Comparison of ENCODE assay signal across 26 mouse cellular contexts in genomic region chr19:15510395-15510794, GRCm38 (mm10).
DNase-seq lines count a peak whose midpoint lies in the region; ATAC-seq and TF ChIP-seq lines count a peak whose summit lies in the region.
"Had no signal": no experiment of that assay in that cellular context is flagged by ENCODE, and none has a peak within 500 bp of the region (broad histone marks: within the 10 kb centered on the region; RNA-seq: fewer than 3 reads in every experiment).

No protein-coding gene starts in this region.

- peak; percentile 75 for ATAC-seq in frontal cortex, adult (ENCODE audit: low TSS enrichment)
- ATAC-seq: activated CD4-positive, CD25-positive, alpha-beta regulatory T cell, adult 4 months; CD4-positive, CD25-positive, alpha-beta regulatory T cell, adult 4 months; forebrain, embryonic 14.5 days; forebrain, embryonic 16.5 days; Patski had no signal

- no peak for TF ChIP-seq CTCF in left cerebral cortex, adult 2 months (IDR thresholded peaks at IDR 0.05)

- peak overlapping the region; percentile 38; the same call in 1 of the 2 replicates for H3K27ac ChIP-seq in left cerebral cortex, adult 2 months
- H3K27ac ChIP-seq: embryonic facial prominence, embryonic 13.5 days; embryonic facial prominence, embryonic 15.5 days; forebrain, embryonic 10.5 days; forebrain, embryonic 12.5 days had no signal

- DNase-seq in frontal cortex, postnatal 10 days (ENCODE audit: low spot score in 2 of 2), result no peak
- DNase-seq in left cerebral cortex, adult 2 months (ENCODE audit: extremely low spot score in 1 of 2, low spot score in 2 of 2), result no peak
- DNase-seq in left cerebral cortex, adult 9 months (ENCODE audit: low spot score in 2 of 2), result no peak
- DNase-seq in brain, adult 2 months (ENCODE audit: low read depth, low spot score), result peak; percentile 52
- DNase-seq: adrenal gland, adult 8-10 months; adrenal gland, postnatal 14 days; adrenal gland, postnatal 36 days; B cell, adult 2 months; cerebellum, adult 11 months; cerebellum, adult 18-20 months; cerebellum, adult 8-10 months; cerebellum, adult 9-11 months; cerebellum, postnatal 14 days; cerebellum, postnatal 36 days; embryo, embryonic 11 days had no signal

- no peak overlapping the region for H3K4me3 ChIP-seq in left cerebral cortex, adult 2 months
- H3K4me3 ChIP-seq: embryonic facial prominence, embryonic 13.5 days; embryonic facial prominence, embryonic 15.5 days; erythroblast, embryonic 14.5 days; forebrain, embryonic 10.5 days; forebrain, embryonic 12.5 days had no signal

- intact Hi-C loops in left cerebral cortex, adult 2 months (cut with DNase I), result loop anchor here (10.0 kb wide), 1 partner anchor 296 kb away; no protein-coding TSS in a partner anchor
